Mouse (Mus musculus): ENCODE measurements around the gene Itga6.

The Itga6 gene

DNA sequence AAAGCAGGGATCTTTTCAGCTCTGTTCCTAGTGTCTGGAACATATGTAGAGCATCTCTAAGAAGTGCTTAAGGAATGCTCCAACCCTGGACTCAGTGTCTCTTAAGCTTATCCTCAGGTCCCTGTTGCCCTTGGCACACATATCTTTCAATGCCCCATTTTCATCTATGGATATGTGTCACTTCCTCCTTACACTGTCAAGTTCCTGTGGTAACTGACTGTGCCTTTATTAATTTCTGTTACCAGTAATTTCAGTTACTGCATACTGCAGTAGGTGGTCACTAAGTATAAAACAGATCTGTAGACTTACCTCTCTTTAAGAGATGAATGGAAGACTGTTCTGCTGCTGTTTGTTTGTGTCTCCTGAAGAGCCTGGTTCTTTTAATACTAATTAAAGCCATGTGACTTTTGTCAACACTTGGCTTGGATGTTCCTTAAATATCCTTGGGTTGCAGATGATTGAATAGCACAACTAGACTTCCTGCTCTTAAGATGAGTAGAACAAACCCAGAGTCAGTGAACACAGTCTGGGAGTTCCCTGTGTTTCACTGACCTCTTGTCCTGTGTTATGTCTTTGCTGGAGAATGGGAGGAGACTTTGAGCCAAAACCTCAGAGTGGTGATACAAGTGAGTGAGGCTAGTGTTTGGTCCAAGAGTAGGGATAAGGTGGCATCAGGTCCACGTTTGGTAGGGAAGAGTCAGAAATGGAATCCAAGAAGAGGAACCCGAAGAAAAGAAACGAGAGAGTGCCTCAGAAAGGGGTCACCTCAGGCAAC lies 19.7 kb downstream of the Itga6 start:
- no peak for DNase-seq

DNA sequence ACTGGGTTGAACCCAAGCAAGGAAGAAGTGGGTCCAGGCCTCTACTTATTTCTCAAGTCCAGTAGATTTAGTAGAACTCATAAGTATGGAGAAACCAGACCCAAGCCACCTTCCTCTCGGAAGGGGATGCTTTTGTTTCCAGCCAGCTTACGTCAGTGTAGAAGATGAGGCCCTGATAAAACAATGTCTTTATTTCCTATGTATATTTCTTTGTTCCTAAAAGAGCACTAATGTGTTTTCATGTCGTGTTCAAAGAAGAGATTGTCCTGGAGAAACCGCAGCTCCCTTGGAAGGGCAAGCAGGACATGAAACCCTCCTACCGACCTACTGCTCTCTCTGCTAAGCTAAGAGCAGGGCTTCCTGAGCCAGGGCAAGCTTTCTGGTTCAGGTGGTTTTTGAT lies 20.6 kb downstream of the Itga6 start:
- DNase-seq, result no peak

DNA sequence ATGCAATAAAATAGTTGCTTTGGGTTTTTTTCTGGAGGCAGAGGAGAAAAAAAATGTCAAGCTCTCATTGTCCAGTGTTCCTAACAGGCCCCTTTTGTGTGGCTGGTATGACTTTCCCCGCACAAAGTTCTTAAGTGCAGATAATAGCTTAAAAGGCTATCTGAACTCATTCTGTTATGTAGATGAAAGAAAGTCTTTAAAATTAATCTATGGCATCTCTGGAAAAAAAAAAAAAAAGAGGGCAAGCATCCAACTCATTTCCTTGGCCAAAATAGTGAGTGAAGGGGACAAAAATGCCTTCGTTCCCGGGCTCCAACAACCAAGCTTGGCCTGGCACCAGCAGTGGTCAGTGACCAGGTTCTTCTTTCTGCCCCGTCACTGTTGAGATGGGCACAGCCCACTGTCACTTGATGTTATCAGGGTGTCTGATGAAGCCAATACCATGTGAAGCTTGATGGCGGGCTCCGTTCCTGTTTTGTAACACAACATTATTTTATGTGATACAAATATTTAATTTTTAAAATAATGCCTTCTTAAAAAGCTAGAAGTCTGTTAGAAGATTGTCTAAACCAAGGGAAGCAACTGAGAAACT lies 21.7 kb downstream of the Itga6 start:
- no peak for DNase-seq

DNA sequence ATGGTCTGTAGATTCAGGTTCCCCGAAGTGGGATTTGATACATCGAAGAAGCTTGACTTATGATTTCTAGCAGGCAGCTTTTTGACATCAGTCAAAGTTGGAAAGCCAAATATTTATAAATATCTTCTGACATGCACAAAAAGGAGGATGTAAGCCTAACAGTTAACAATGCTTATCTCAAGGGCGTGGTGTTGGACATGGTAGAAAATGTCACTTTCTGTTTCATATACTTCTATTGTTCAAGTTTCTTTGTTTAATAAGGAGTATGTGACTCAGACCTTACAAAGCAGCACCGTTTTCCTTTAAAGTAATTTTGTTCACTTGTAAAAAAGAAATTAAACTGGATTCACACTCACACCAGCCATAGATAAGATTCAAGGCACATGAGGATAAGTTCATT lies 26.3 kb downstream of the Itga6 start:
- no peak for DNase-seq

DNA sequence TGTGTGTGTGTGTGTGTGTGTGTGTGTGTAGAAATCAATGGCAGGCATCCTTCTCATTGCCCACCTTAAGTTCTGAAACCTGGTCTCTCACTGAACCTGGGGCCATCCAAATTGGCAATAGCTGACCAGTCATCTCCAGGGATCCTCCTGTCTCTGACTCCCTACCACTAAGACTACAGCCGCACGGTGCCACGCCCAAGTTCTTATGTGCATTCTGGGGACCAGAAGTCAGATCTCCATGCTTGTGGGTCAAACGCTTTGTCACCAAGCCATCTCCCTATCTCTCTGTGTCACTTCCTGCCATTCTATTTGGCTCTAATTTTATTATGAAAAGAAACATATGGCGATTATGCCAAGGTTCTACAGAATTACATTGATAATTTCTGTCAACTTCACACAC lies 28.3 kb downstream of the Itga6 start:
- no peak for DNase-seq

DNA sequence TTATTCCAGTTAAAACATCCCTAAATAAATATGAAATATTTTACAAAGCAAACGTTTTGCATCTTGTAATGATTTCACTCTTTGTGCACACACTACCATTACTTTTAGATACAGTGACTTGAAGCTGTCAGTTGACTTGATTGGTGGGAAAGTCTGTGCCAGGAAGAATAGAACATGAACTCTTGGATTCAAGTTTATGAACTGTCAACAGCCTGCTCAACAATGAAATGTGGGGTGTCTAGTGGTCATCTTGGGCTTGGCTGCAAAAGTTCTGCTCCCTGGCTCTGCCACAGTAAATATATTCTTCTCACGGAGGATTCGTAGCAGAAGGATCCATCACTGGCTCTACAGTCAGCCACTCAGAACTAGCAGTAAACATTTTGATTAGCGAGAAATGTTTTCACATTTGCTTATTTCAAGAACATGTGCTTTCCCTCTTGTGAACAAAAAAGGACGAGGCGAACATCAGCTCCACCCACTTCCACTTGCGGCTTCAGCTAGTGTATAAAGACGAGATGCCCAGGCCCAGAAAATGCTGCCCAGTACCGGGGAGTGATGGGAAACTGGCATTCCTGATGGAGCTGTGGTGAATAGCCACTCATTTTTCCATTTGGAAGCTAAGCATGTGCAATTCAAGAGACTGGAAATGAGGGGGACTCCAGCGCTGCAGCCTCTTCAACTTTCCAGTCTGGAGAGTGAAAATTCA lies 29.0 kb downstream of the Itga6 start:
- DNase-seq, result no peak

DNA sequence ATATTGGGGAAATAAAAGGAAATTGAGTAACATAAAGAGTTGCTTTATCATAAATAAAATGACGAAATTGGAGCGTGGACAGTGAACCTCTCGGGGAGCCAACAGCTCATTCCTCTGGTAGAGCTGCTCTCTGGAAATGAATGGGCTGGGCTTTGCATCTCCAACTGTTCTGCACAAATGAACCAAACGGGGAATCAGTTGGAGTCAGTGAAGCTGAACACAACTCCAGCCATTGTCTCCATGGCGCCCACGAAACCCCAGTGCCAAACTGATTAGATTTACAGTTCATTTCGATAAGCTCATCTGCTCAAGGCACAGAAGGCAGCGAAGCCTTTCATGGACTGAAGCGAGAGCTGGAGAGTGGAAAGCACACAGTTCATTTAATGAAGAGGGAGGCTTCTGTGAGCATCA lies 29.8 kb downstream of the Itga6 start:
- DNase-seq, result no peak

DNA sequence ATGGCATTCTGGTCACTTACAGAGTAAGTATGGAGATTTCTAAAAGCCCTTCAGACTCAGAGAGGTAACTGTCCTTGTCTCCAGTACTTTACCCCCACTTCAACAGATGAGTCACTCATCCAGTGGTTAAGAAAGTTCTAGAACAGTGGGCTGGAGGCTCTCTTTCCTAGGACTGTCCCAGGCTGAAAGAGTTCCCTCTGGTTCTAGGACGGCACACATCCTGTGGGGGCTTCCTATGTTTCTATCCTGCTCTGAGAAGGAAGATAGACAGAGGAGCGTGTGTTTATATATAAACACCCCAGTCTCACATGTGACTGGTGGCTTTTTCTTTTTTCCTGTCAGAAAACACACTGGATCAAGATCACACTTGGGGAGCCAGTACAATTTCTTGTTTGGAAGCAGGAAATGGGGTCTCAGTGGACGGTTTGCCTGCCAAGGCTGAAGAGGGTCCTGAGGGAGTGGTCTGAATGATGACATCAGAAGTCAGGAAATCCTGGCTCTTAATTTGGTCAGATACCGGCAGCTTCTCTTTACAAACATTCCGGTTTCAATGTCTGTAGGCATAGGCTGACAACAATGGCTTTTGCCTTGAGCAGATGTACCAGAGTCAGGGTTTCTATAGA lies 34.0 kb downstream of the Itga6 start:
- DNase-seq, result no peak

DNA sequence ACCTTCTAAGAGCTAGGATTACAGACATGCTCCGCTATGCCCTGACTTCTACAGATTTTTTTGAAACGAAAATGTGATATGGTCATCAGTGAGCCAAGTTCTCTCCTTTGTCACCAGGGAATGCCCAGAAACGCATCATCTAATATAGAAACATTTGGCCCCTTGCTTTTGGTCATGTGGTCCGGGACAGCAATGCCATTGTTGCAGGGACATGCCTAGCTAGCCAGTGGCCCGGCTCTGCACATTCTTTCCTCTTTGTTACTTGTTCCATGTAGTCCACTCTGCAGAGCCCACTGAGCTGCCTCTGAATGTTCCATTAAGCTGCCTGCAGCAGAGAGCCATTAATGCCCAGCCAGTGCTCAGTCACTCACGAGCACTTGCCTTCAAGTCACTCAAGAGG lies 34.6 kb downstream of the Itga6 start:
- no peak for DNase-seq

DNA sequence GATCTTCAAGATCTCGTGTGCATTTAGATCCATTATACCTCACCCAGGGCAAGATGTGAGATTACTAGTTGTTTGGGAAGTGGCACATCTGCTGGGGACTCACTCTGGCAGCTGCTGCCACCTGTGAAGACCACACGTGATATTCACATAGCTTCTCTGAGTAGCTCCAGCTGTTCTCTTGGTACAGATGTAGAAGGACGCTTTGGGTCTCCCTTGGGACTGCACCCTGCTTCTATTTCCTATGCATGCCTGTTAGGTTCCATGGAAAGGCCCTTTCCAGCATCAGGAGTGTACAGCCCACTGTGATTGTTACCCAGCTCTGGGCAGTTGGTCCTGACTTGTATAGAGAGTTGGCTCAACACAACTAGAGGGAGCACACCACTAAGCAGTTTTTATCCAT lies 39.8 kb downstream of the Itga6 start:
- no peak for DNase-seq

DNA sequence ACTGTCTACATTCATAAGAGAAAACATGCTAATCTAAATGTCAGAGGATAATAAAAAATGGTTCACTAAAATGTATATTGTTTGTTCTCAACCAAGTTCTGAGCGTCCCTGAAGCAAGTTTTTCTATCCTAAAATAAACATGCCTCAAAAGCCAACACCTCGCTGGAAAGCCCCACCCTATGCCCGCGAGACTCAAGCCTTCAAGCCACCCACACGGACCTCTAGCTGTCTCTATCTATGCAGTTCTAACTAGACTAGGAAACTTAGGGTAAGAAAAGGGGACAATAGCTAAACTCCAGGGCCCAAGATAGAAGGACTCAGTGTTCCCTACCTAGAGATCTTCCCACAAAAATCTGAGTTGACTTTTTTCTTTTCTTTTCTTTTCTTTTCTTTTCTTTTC lies 40.6 kb downstream of the Itga6 start:
- peak; percentile 8 for DNase-seq

DNA sequence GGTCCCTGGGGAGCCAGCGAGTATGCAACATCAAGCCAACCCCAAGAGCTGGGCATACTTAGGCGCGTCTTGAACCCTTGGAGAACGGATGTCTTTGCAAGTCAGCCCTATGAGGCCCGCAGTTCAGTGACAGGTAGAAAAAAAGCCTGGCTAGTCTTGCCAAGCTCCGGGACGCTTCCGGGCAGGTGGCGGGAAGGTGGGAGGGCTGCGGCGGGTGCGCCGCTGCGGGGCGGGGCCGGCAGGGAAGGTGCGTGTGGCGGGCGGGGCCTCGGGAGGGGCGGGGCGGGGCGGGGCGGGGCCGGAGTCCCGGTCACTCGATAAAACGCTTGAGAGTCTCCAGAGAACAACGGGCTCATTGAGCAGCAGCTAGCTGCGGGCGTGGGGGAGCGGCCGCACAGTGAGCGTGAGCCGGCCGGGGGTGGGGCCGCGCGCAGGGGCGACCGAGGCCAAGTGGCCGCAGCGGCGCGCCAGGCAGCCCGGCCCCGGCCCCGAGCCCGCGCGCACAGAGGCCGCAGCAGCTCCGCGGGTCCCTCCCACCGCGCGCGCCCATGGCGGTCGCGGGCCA lies 41.3 kb downstream of the Itga6 start:
- peak; percentile 44 for DNase-seq

DNA sequence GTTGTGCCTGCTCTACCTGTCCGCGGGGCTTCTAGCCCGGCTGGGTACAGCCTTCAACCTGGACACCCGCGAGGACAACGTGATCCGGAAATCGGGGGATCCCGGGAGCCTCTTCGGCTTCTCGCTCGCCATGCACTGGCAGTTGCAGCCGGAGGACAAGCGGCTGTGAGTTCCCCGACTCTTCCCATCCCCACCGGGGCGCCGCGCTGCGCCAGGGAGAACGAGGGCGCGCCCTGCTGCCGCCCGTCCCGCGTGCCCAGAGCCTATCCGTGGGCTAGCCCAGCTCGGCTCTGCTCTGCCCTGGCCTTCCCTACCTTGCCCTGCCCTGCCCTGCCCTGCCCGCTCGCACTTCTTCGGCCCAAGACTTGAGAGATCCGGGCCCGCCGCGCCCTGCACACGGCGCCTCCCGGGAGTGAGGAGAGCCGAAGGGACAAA lies 41.8 kb downstream of the Itga6 start:
- peak; percentile 39 for DNase-seq

DNA sequence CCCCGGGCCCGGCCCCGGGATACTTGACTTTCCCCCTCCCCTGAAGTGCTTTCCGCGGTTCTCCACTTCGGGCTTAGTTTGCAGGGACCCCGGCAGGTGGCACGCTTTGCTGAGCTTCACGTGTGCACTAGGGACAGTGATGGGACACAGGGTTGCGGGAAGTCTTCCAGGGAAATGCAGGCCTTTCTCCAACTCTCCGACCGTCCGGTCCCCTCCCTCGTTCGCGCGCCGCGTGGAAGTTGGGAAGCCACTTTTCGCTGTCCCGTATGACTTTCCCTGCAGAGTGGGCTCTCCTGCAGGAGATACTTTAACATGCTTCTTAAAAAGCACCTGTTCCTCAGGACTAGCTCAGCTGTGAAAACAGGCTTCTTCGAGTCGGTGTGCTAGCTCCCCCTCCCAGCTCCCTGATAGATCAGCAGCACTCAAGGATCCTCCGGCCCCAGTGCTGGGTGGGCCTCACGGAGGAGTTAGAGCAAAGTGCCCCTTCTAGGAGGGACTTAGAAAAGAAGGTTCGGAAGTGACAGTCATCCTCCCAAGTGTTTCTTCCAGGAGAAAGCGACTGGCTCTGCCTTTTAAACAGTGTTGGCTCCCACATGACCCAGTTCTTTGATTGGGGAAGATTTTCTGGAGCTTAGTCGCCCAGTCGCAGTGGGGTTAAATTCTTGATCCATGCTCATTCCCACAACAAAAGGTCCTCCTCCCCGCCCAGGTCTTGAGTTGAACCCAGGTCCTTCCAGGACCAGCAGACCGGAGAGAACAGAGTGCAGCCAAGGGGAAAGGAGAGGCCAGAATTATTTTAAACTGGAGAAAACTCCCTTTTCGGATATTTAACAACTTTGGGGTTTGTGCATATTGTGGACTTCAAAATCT lies 42.4 kb downstream of the Itga6 start:
- peak; percentile 16 for DNase-seq

DNA sequence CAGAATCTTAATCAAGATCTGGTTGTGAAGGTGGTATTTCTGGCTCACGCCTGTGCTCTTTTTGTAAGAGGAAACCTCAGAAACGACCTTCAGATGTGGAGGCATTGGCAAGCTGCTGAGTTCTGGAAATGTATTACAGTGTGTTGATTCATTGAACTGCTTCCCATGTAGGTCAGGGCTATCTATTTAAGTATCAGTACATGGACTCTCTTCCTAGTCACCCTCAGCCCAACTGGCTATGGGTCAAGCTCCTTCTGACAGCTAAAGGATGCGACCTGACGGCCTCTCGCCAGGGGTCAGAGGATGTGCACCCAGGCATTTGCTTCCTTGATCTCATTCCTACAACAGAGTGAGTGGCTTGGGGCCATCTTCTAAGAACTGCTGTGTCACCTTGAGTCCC lies 45.3 kb downstream of the Itga6 start:
- no peak for DNase-seq

DNA sequence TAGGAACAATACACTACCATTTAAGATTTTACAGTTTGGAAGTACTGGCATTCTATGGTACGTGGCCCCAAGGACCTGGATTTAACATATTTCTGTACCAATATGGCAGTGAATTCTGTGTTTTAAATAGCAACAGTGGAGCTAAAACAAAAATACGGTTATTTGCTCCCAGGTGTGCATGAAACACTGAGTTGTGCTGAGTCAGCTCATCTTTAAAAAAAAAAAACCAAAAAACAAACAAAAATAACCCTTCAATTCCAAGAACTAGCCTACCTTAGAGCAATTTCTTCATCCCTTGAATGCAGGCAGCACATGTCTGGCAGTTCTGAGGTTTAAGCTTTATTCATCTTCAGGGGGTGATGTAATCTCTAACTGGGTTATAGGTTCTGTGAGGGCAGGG lies 45.8 kb downstream of the Itga6 start:
- no peak for DNase-seq

DNA sequence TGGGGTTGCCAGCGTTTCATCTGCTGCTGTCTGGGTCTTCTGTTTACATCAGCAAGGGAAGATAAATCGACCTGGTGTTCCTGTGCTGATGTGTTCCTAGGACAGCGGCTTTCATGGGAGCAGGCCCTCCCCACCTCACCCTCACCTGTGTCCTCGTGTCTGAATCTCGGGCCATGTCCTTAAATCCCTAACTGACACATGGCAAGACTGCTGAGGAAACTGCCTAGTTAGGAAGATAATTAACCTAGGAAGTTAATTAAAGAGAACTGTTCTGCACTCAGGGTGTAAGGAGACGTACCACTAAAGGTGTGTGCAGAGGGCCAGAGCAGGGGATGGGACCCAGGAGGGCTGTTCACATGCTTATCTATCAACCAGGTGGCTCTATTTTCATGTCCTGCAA lies 48.7 kb downstream of the Itga6 start:
- no peak for DNase-seq

DNA sequence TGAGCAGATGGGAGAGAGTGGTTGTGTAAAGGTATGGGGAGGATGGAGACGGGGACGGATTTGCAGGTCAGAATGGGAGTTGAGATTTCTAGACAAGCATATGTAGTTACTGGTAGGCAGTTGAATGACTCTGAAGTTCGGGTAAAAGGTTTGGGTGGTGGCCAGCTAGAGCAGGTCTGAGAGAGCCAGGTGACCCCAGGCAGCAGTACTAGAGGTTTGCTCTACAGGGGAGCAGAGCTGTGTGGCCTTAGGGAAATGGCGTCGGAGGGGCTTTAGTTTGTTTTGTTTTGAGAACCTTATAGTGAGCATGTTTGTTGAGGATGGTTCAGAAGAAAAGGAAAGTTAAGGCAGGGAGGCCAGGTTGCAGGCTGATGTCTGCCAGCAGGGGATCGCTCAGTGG lies 51.4 kb downstream of the Itga6 start:
- DNase-seq, result no peak

DNA sequence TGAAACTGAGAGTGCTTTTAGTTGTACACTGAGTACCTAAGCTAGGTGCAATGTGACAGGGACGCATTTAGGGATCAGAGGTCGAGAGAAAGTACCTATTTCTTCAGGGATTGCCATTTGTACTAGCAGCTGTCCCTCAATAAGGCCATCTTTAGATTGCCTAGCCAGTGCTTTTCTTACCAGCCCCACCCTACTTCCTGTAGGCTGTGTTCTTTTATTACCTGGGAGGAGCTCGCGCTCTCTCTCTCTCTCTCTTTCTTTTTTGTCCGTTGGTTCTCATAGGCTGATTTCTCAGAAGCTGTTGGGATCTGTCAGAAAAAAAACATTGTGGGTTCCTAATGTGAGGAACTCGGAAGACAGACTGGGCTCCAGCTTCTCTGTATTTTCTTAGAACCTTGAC lies 55.4 kb downstream of the Itga6 start:
- no peak for DNase-seq

DNA sequence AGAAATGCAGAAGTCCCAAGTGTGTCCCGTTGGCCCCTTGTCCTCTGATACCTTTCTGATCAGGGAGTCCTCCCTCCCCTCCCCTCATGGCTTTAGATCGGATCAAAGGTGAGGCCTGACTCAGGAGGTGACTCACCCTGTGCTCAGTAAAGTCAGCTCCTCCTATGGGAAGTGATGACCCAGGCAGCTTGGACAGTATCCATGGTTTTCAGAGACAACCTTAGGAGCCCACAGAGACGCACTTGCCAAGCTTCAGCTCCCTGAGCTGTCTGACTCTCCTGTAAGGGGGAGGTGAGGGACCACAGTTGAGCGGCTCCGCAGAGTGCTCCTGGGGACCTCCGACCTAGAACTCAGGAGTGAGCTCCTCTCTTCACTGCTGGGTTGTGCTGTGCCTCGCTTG lies 56.3 kb downstream of the Itga6 start:
- no peak for DNase-seq

DNA sequence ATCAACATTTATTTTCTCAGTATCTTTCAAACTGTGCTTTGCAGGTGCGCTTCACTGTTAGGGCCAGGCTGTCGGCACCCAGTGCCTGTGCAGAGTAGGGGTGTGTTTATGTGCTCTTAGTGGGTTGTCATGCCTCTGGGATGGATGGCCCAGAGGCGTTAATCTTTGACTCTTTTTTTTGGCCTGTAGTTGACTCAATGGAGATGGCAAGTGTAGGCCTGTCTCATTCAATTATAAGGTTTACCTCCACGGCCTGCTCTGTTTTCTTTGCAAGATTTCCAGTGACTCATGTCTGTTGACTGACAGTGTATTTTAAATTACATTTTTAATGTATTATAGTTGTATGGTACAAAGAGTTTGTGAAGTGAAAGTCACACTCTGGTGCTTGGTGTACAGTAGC lies 56.7 kb downstream of the Itga6 start:
- no peak for DNase-seq

DNA sequence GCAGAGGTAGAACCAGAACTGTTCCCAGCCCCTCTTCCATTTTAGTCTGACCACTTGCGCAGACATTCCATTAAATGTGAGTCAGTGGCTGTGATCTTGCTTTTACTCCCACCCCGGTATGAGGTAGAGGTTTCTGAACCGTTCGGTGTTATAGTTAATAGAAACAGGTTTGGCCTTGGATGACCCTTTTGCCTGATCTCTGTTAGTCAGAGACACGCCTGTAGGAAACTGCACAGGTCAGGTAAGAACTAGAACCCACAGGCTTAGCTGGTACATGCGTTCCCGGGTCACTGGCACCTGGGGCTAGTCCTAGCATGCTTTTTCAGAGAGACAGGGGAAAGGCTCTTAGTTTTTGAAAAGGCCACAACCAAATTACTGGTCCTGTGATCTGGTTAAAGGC lies 59.7 kb downstream of the Itga6 start:
- DNase-seq, result no peak
